In genomic region chr2:173991447-173991846, GRCm38 (mm10) we compare ENCODE assay signal across 18 mouse cellular contexts.
DNase-seq lines count a peak whose midpoint lies in the region; ATAC-seq and TF ChIP-seq lines count a peak whose summit lies in the region.
"Had no signal": no experiment of that assay in that cellular context is flagged by ENCODE, and none has a peak within 500 bp of the region (broad histone marks: within the 10 kb centered on the region; RNA-seq: fewer than 3 reads in every experiment).

No protein-coding gene starts in this region.

- no peak overlapping the region for H3K4me3 ChIP-seq in kidney, embryonic 14.5 days (ENCODE audit: low read length)
- H3K4me3 ChIP-seq in hindbrain, embryonic 11.5 days (ENCODE audit: low read depth, low read length) = no peak overlapping the region
- no peak overlapping the region for H3K4me3 ChIP-seq in limb, embryonic 11.5 days (ENCODE audit: low read depth, low read length)
- H3K4me3 ChIP-seq: embryonic facial prominence, embryonic 13.5 days; heart, adult 2 months had no signal

- WGBS in kidney, embryonic 14.5 days = 64% methylated on average over 15 of the region's 15 CpGs
- WGBS in hindbrain, embryonic 11.5 days = 82% methylated on average over 15 of the region's 15 CpGs
- WGBS in limb, embryonic 11.5 days = 81% methylated on average over 15 of the region's 15 CpGs

- no peak overlapping the region for H3K4me2 ChIP-seq in kidney, embryonic 14.5 days (replicated peaks; ENCODE audit: low read depth, low read length)
- H3K4me2 ChIP-seq in hindbrain, embryonic 11.5 days (replicated peaks; ENCODE audit: low read depth, low read length) = no peak overlapping the region
- peak overlapping the region; percentile 4; the same call in 1 of the 2 replicates for H3K4me2 ChIP-seq in limb, embryonic 11.5 days (ENCODE audit: low read depth, severe bottlenecking)
- H3K4me2 ChIP-seq: embryonic facial prominence, embryonic 13.5 days had no signal

- DNase-seq in kidney, adult 11 months = no peak
- DNase-seq in brain, embryonic 14.5 days (ENCODE audit: low read depth) = peak; percentile 33
- no peak for DNase-seq in hindbrain, embryonic 11.5 days (ENCODE audit: low spot score)
- no peak for DNase-seq in limb, embryonic 11.5 days (ENCODE audit: low spot score)
- DNase-seq in thymus, postnatal 10 days (ENCODE audit: low spot score in 2 of 2) = no peak
- DNase-seq in adrenal gland, adult 18-20 months (ENCODE audit: low spot score in 2 of 2) = no peak
- DNase-seq: cerebellum, adult 9-10 months; gastrocnemius, postnatal 10 days; heart, adult 2 months; liver; lung, adult 2 months; right cerebral cortex, adult 18-20 months; thymus, adult 18-20 months had no signal

- peak; percentile 14; the same call in 1 of the 2 replicates for ATAC-seq in kidney, embryonic 14.5 days (ENCODE audit: low FRiP score, low TSS enrichment)
- no peak for ATAC-seq in hindbrain, embryonic 11.5 days (ENCODE audit: low FRiP score)
- no peak for ATAC-seq in limb, embryonic 11.5 days (ENCODE audit: insufficient number of reproducible peaks, low FRiP score, low TSS enrichment, low read depth)
- no peak for ATAC-seq in megakaryocyte, adult 5-6 weeks (ENCODE audit: poor library complexity, severe bottlenecking)
- ATAC-seq: activated CD4-positive, CD25-positive, alpha-beta regulatory T cell, adult 4 months had no signal

- H3K9me3 ChIP-seq in kidney, embryonic 14.5 days (ENCODE audit: control insufficient read depth, low read length) = no peaks in the 10 kb centered on the region
- H3K9me3 ChIP-seq in hindbrain, embryonic 11.5 days (ENCODE audit: control insufficient read depth, low read length) = no peaks in the 10 kb centered on the region
- H3K9me3 ChIP-seq in limb, embryonic 11.5 days (ENCODE audit: control insufficient read depth, low read length) = no peaks in the 10 kb centered on the region
- H3K9me3 ChIP-seq: embryonic facial prominence, embryonic 13.5 days had no signal

- no peaks in the 10 kb centered on the region for H3K27me3 ChIP-seq in kidney, embryonic 14.5 days (ENCODE audit: control insufficient read depth, insufficient read depth, low read length)
- H3K27me3 ChIP-seq in hindbrain, embryonic 11.5 days (ENCODE audit: control insufficient read depth, insufficient read depth, low read length) = no peaks in the 10 kb centered on the region
- no peaks in the 10 kb centered on the region for H3K27me3 ChIP-seq in limb, embryonic 11.5 days (ENCODE audit: control insufficient read depth, insufficient read depth, low read length)
- H3K27me3 ChIP-seq: embryonic facial prominence, embryonic 13.5 days; Patski had no signal

- TF ChIP-seq CTCF in brain, embryonic 14.5 days (IDR thresholded peaks at IDR 0.05; ENCODE audit: borderline replicate concordance, extremely low read depth, insufficient read depth, insufficient read length) = no peak

- no peaks in the 10 kb centered on the region for H3K36me3 ChIP-seq in kidney, embryonic 14.5 days (ENCODE audit: control insufficient read depth, insufficient read depth, low read length)
- no peaks in the 10 kb centered on the region for H3K36me3 ChIP-seq in hindbrain, embryonic 11.5 days (ENCODE audit: control insufficient read depth, insufficient read depth, low read length)
- H3K36me3 ChIP-seq in limb, embryonic 11.5 days (ENCODE audit: control insufficient read depth, insufficient read depth, low read length) = no peaks in the 10 kb centered on the region
- H3K36me3 ChIP-seq: embryonic facial prominence, embryonic 13.5 days had no signal

- TF ChIP-seq POLR2A in brain, embryonic 14.5 days (IDR thresholded peaks at IDR 0.05; ENCODE audit: borderline replicate concordance, extremely low read depth, insufficient read depth, insufficient read length, poor library complexity, severe bottlenecking) = no peak

- H3K9ac ChIP-seq in kidney, embryonic 14.5 days (ENCODE audit: low read depth, low read length) = no peak overlapping the region
- no peak overlapping the region for H3K9ac ChIP-seq in hindbrain, embryonic 11.5 days (ENCODE audit: low read depth, low read length)
- no peak overlapping the region for H3K9ac ChIP-seq in limb, embryonic 11.5 days (ENCODE audit: low read length)
- H3K9ac ChIP-seq: embryonic facial prominence, embryonic 13.5 days had no signal

- H3K27ac ChIP-seq in kidney, embryonic 14.5 days (ENCODE audit: low read depth, low read length) = 0 out of 2 replicates have a peak overlapping the region, but pooled peaks have one; percentile 26
- peak overlapping the region; percentile 42; the same call in 1 of the 2 replicates for H3K27ac ChIP-seq in hindbrain, embryonic 11.5 days (ENCODE audit: low read depth, low read length)
- no peak overlapping the region for H3K27ac ChIP-seq in limb, embryonic 11.5 days (replicated peaks; ENCODE audit: low read depth, low read length)
- H3K27ac ChIP-seq: embryonic facial prominence, embryonic 13.5 days; heart, adult 2 months had no signal

- peaks cover 21% of the 10 kb centered on the region for H3K4me1 ChIP-seq in kidney, embryonic 14.5 days (ENCODE audit: control insufficient read depth, insufficient read depth, low read length)
- H3K4me1 ChIP-seq in hindbrain, embryonic 11.5 days (replicated peaks; ENCODE audit: control insufficient read depth, insufficient read depth, low read length) = peaks cover 2% of the 10 kb centered on the region; the same call in 1 of the 2 replicates
- peaks cover 11% of the 10 kb centered on the region for H3K4me1 ChIP-seq in limb, embryonic 11.5 days (ENCODE audit: control insufficient read depth, insufficient read depth, low read length)
